Mouse (Mus musculus) heart, postnatal 0 days (tissue): ENCODE results near the gene Wasf3. TPM values are rescaled to one million over a fixed set of nuclear protein-coding genes. Genes with fewer than 3 reads are reported as not detected.
"Not testable (repeated sequence)": the region's sequence is repeated elsewhere in the genome, so short reads cannot be mapped to it uniquely, and the experiment has no call there.

ENCODE experiments used
- ATAC-seq: fragments of 200-750 bp; cut with Nextera tagmentation; 2 replicates; pipeline ENCODE4 v1.8.0; 2017; ENCODE audit warnings: low read depth, moderate number of reproducible peaks, moderate library complexity; ENCODE audit not compliant: insufficient read depth
- DNase-seq: peaks from one replicate; pipeline ENCODE4 v3.0.0-alpha.2; 2016; ENCODE audit warnings: low spot score
- H3K27ac ChIP-seq: fragments of 300-500 bp; sonication (generic); 2 replicates; pipeline ENCODE4 v1.5.1; 2014; ENCODE audit warnings: low read depth, mild to moderate bottlenecking
- H3K27me3 ChIP-seq: fragments of 300-500 bp; sonication (generic); 2 replicates; pipeline ENCODE4 v1.6.1; 2014; ENCODE audit warnings: low read length, mixed read lengths; ENCODE audit not compliant: control insufficient read depth, insufficient read depth
- H3K36me3 ChIP-seq: fragments of 300-500 bp; sonication (generic); replicated peaks from 2 replicates; pipeline ENCODE4 v1.6.1; 2014; ENCODE audit warnings: low read length, mixed read lengths; ENCODE audit not compliant: control insufficient read depth, insufficient read depth
- H3K4me1 ChIP-seq: fragments of 300-500 bp; sonication (generic); 2 replicates; pipeline ENCODE4 v1.6.1; 2014; ENCODE audit warnings: antibody characterized with exemption; ENCODE audit not compliant: control insufficient read depth, insufficient read depth
- H3K4me2 ChIP-seq: fragments of 300-500 bp; sonication (generic); 2 replicates; pipeline ENCODE4 v1.6.1; 2014; ENCODE audit warnings: low read depth, mild to moderate bottlenecking, low read length, moderate library complexity
- H3K4me3 ChIP-seq: fragments of 300-500 bp; sonication (generic); 2 replicates; pipeline ENCODE4 v1.5.1; 2014; ENCODE audit warnings: low read depth, low read length
- H3K9ac ChIP-seq: fragments of 300-500 bp; sonication (generic); replicated peaks from 2 replicates; pipeline ENCODE4 v1.6.1; 2014; ENCODE audit warnings: low read depth, low read length, mixed read lengths
- H3K9me3 ChIP-seq: fragments of 300-500 bp; sonication (generic); replicated peaks from 2 replicates; pipeline ENCODE4 v1.6.1; 2016; ENCODE audit warnings: low read length; ENCODE audit not compliant: control insufficient read depth
- CTCF ChIP-seq: IDR thresholded peaks from 2 replicates; pipeline ENCODE4 v1.5.1; 2016; ENCODE audit warnings: antibody characterized with exemption, control low read depth, low read depth
- EP300 ChIP-seq: IDR thresholded peaks from 2 replicates; pipeline ENCODE4 v1.6.1; 2016; ENCODE audit warnings: antibody characterized with exemption, low read depth
- WGBS: fragments of 180-500 bp; shearing (Covaris S2); extraction: QIAGEN DNeasy Blood & Tissue Kit; methylation state at CpG from one replicate; pipeline ENCODE4 v1.1.7; 2014; 5-methylcytosine and 5-hydroxymethylcytosine counted together
- polyA plus RNA-seq: library from polyadenylated mRNA; unstranded; fragments of >200 nt; fragmentation: Nextera tagmentation; extraction: Ambion mirVana; gene quantifications from 2 replicates; pipeline ENCODE4 v1.2.1, GENCODE M21; 2015
- total RNA-seq: library from RNA; depleted of rRNA; stranded (reverse); fragments of >200 nt; gene quantifications from 2 replicates; pipeline ENCODE4 v1.2.3, GENCODE M21; 2014; ENCODE audit warnings: low replicate concordance

Gene Wasf3
- total and polyA plus RNA-seq, 2 experiments from 2014 or later, result 0.08 TPM; not detected in 1

DNA sequence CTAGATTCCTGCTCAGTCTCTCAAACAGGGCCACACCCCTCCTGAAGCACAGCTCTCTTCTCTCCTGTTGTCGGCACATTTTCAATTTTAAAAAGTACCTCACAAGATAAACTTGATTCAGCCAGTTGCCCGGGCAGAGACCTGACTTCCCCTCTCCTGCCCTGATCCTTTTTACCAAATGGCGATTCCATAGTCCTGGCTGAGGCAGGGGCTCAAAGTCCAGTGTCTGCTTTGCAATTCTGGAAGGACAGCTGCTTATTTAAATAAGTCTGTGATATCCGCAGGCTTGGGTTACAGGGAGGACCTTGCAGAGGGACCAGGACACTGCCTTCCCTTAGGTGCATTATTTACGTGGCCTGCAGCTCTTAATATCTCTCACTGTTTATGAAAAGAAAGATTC is 86.5 kb downstream of the Wasf3 start:
- H3K9ac ChIP-seq, result no peak overlapping the region
- no peak overlapping the region for H3K4me2 ChIP-seq
- no peak overlapping the region for H3K4me3 ChIP-seq
- no peaks in the 10 kb centered on the region for H3K4me1 ChIP-seq
- ATAC-seq, result no peak
- H3K9me3 ChIP-seq, result no peaks in the 10 kb centered on the region
- no peaks in the 10 kb centered on the region for H3K36me3 ChIP-seq
- TF ChIP-seq EP300 (no peak), CTCF (no peak)
- no peak for DNase-seq
- H3K27me3 ChIP-seq, result 0 out of 2 replicates have a peak, but pooled peaks cover 3% of the 10 kb centered on the region
- WGBS, result 68% methylated on average over 5 of the region's 5 CpGs
- no peak overlapping the region for H3K27ac ChIP-seq

DNA sequence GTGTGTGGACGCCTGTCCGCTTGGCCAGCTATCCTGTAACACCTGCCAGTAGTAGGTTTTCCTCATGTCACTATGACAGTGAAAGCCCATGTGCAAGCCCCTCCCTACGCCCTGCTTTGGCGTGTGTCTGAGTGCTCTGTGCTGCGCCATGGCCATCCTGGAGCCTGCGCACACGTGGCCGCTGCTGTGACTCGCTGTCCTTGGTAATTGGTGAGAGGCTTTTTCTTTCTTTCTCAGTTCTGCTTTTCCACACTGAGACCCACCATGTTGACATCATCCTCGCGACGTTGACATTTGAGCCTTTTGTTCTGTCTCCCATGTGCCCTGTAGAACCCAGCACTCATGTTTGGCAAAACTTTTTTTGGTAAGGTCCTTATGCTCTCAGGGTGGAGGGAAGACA is 87.0 kb downstream of the Wasf3 start:
- no peak overlapping the region for H3K9ac ChIP-seq
- H3K4me3 ChIP-seq, result no peak overlapping the region
- TF ChIP-seq EP300 (no peak), CTCF (no peak)
- no peaks in the 10 kb centered on the region for H3K36me3 ChIP-seq
- DNase-seq (no peak), ATAC-seq (no peak)
- H3K27ac ChIP-seq, result no peak overlapping the region
- no peak overlapping the region for H3K4me2 ChIP-seq
- H3K4me1 ChIP-seq, result no peaks in the 10 kb centered on the region
- 0 out of 2 replicates have a peak, but pooled peaks cover 3% of the 10 kb centered on the region for H3K27me3 ChIP-seq
- no peaks in the 10 kb centered on the region for H3K9me3 ChIP-seq
- 90% methylated on average over 12 of the region's 12 CpGs for WGBS

- H3K27ac ChIP-seq, ATAC-seq, H3K27me3 ChIP-seq, DNase-seq, H3K9me3 ChIP-seq, H3K9ac ChIP-seq, H3K4me2 ChIP-seq, H3K36me3 ChIP-seq, H3K4me1 ChIP-seq, H3K4me3 ChIP-seq: not testable (repeated sequence)
- TF ChIP-seq CTCF, result peak; percentile 53
- 6% methylated on average over 4 of the region's 4 CpGs for WGBS
Observed at GRCm38 (mm10) chr5:146479564-146479963, 94.8 kb downstream of the Wasf3 start.

DNA sequence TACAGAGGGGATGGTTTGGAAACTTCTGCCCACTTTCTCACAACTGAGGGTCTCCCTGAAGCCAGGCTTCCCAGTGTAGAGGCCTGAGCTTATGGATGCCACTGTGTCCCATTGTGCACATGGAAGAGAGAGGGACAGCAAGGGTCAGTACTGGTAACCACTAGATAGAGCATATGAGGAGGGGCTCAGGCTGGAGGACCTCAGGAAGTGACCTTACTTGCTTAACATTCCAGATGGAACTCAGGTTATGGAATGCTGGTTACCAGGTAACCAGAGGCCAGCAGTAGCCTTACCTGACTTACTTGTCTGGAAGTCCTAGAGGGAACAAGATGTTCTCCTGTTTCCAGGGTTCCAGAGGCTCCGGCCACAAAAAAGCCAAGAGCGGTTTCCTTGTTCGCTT is 96.9 kb downstream of the Wasf3 start, which contains the start of gene Gm6408:
Gene Gm6408 (plus strand): TSS at position 301 of the 400 bp plus-strand sequence.
- H3K9me3 ChIP-seq, H3K4me3 ChIP-seq: not testable (repeated sequence)
- WGBS, result no CpG with 5 or more reads among the region's 3 CpGs

GRCm38 (mm10) chr5:146488959-146489358 is 104.2 kb downstream of the Wasf3 start:
- peak; percentile 20; the same call in 1 of the 2 replicates for TF ChIP-seq CTCF
- H3K4me1 ChIP-seq, H3K9me3 ChIP-seq, H3K4me3 ChIP-seq, H3K36me3 ChIP-seq, ATAC-seq, H3K27ac ChIP-seq, H3K27me3 ChIP-seq, DNase-seq, H3K4me2 ChIP-seq, H3K9ac ChIP-seq: not testable (repeated sequence)
- WGBS, result 6% methylated on average over 3 of the region's 4 CpGs

More for the DNA sequence above, 96.9 kb downstream of the Wasf3 start, which contains the start of gene Gm6408:
- H3K36me3 ChIP-seq, H3K9ac ChIP-seq, ATAC-seq, H3K4me2 ChIP-seq, H3K27me3 ChIP-seq, H3K4me1 ChIP-seq, DNase-seq, H3K27ac ChIP-seq: not testable (repeated sequence)

DNA sequence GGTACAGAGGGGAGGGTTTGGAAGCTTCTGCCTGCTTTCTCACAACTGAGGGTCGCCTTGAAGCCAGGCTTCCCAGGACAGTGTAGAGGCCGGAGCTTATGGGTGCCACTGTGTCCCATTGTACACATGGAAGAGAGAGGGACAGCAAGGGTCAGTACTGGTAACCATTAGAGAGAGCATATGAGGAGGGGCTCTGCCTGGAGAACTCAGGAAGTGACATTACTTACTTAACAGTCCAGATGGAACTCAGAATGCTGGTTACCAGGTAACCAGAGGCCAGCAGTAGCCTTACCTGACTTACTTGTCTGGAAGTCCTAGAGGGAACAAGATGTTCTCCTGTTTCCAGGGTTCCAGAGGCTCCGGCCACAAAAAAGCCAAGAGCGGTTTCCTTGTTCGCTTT is 106.3 kb downstream of the Wasf3 start, which contains the start of gene Gm6370:
Gene Gm6370 (plus strand): TSS at position 301 of the 400 bp plus-strand sequence.
- not testable (repeated sequence) for H3K27me3 ChIP-seq, H3K27ac ChIP-seq, H3K4me2 ChIP-seq, H3K9ac ChIP-seq, H3K36me3 ChIP-seq, H3K4me3 ChIP-seq, DNase-seq, H3K9me3 ChIP-seq, ATAC-seq, H3K4me1 ChIP-seq
- no CpG with 5 or more reads among the region's 5 CpGs for WGBS

DNA sequence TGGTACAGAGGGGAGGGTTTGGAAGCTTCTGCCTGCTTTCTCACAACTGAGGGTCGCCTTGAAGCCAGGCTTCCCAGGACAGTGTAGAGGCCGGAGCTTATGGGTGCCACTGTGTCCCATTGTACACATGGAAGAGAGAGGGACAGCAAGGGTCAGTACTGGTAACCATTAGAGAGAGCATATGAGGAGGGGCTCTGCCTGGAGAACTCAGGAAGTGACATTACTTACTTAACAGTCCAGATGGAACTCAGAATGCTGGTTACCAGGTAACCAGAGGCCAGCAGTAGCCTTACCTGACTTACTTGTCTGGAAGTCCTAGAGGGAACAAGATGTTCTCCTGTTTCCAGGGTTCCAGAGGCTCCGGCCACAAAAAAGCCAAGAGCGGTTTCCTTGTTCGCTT is 117.3 kb downstream of the Wasf3 start, which contains the start of gene 4930449I24Rik:
Gene 4930449I24Rik (plus strand): TSS at position 301 of the 400 bp plus-strand sequence.
- not testable (repeated sequence) for H3K36me3 ChIP-seq, H3K4me2 ChIP-seq, DNase-seq, H3K9me3 ChIP-seq, H3K4me1 ChIP-seq, ATAC-seq, H3K4me3 ChIP-seq, H3K9ac ChIP-seq, H3K27ac ChIP-seq, H3K27me3 ChIP-seq
- WGBS, result no CpG with 5 or more reads among the region's 5 CpGs

DNA sequence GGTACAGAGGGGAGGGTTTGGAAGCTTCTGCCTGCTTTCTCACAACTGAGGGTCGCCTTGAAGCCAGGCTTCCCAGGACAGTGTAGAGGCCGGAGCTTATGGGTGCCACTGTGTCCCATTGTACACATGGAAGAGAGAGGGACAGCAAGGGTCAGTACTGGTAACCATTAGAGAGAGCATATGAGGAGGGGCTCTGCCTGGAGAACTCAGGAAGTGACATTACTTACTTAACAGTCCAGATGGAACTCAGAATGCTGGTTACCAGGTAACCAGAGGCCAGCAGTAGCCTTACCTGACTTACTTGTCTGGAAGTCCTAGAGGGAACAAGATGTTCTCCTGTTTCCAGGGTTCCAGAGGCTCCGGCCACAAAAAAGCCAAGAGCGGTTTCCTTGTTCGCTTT is 129.0 kb downstream of the Wasf3 start, which contains the start of gene Gm3402:
Gene Gm3402 (plus strand): TSS at position 301 of the 400 bp plus-strand sequence.
- H3K4me3 ChIP-seq, H3K9me3 ChIP-seq, H3K9ac ChIP-seq, ATAC-seq, DNase-seq, H3K27me3 ChIP-seq, H3K27ac ChIP-seq, H3K4me1 ChIP-seq, H3K4me2 ChIP-seq, H3K36me3 ChIP-seq: not testable (repeated sequence)
- WGBS, result no CpG with 5 or more reads among the region's 5 CpGs
